Mouse (Mus musculus): ENCODE measurements around the gene Map6d1. TPM values are rescaled to one million over a fixed set of nuclear protein-coding genes. Genes with fewer than 3 reads are reported as not detected.
A peak's percentile ranks its signal among the peaks of the same experiment; 100 is the strongest.

Gene Map6d1
- polyA plus RNA-seq (2012; rRNA removed) = 0.11 and 0.13 TPM in 2 replicates

DNA sequence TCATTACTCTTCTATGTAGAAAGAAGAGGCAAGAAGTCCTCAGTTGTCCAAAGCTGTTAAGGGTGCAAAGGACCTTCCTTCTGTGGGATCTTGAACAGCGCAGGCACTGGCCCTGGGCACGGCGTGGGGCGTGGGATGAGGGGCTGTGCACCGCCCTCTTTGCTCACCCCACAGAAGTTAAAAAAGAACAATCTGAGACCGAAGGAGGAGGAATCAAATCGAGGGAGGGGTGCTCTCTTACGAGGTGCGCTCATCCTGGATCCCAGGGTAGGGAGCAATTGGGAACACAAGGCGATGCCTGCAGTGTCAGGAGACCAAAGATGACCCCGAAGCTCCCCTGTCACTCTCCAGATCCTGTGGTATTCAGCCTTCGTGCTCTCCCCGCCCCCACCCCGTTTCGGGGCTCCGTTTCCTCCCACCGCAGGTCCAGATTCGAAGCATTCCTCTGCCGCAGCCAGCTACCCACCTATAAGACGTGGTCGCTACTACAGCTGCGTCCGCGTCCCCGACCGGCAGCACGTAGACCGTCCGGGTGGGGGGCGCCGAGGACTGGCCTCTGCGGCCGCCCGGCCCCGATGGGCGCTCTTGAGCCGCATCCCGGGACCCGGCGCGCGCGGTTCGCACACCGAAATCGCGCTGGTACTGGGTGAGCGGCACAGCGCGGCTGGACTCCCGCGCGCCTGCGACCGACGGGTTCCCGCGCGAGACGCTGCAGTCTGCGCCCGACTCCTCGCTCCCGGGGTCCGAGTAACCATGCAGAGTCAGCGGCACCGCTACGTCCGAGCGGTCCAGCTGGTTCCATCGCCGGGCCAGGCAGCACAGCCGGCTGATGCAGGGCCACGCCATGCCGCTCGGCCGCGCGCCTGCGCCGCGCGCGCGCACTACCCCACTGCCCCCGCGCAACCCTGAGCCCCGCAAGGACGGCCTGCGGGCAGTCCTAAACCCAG is at the start of gene Map6d1:
TSS of gene Map6d1 (minus strand) at position 891 of the 947 bp plus-strand sequence.
- H3K36me3 ChIP-seq (ENCODE audit: control insufficient read depth, insufficient read depth, low read length) = no peaks in the 10 kb centered on the region

DNA sequence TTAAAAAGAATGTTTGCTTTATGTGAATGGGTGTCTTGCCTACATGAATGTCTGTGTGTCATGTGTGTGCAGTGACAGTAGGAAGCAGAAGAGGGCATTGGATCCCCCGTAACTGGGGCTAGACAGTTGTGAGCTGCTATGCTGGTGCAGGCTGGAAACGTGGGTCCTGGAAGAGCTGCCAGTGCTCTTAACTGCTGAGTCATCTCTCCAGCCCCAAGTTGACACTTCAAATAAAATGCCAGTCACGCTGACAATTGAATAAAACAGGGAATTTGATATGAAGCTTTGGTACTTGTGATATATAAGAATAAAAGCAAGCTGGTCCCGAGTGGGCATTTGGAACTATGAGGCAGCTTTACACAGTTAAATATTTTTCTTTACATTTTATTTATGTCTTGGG is 39.1 kb upstream of the Map6d1 start:
- no peak overlapping the region for H3K27ac ChIP-seq (ENCODE audit: control insufficient read depth, insufficient read depth, low read length)
- no peaks in the 10 kb centered on the region for H3K27me3 ChIP-seq (ENCODE audit: control insufficient read depth, insufficient read depth, low read length)
- 85% methylated on average over 4 of the region's 4 CpGs for WGBS

More for the DNA sequence above, at the start of gene Map6d1:
- H3K4me3 ChIP-seq (ENCODE audit: control insufficient read depth, insufficient read depth, low read length) = peak within 1 kb of the TSS; percentile 55
- H3K4me1 ChIP-seq (replicated peaks; ENCODE audit: control insufficient read depth, insufficient read depth, low read length) = peaks cover 5% of the 10 kb centered on the region
- H3K27ac ChIP-seq (ENCODE audit: control insufficient read depth, insufficient read depth, low read length) = no peak within 1 kb of the TSS
- peak; percentile 3 for DNase-seq
- H3K27me3 ChIP-seq (ENCODE audit: control insufficient read depth, insufficient read depth, low read length) = no peaks in the 10 kb centered on the region; the same call in 1 of the 2 replicates
- TF ChIP-seq POLR2A (IDR thresholded peaks at IDR 0.05; ENCODE audit: control insufficient read depth, extremely low read depth, insufficient read depth, low read length, poor library complexity) = no peak
- no peak for TF ChIP-seq CTCF (IDR thresholded peaks at IDR 0.05; ENCODE audit: borderline replicate concordance, control insufficient read depth, extremely low read depth, insufficient read depth, low read length, poor library complexity)
- WGBS = 2% methylated on average over 90 of the region's 90 CpGs

DNA sequence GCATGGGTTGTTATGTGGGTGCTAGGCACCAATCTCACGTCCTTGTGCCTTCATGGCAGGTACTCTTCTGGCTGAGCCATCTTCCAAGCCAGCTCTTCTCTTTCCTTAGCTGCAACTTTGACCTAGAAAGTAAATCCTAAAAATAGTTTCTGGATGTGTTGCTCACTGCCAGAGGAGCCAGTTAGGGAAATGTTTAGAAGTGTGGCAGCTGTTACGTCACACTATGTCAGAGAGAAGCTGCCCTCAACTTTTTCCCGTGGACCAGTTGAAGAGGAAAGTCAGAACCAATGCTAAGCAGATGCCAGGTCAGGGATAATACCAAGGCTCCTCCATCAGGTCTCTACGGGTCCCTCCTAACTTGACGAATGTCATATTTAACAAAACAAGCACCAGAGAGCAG is 38.2 kb upstream of the Map6d1 start:
- Histone ChIP-seq H3K27ac (ENCODE audit: control insufficient read depth, insufficient read depth, low read length) (no peak overlapping the region), H3K27me3 (ENCODE audit: control insufficient read depth, insufficient read depth, low read length) (no peaks in the 10 kb centered on the region), H3K4me1 (replicated peaks; ENCODE audit: control insufficient read depth, insufficient read depth, low read length) (no peaks in the 10 kb centered on the region), H3K4me3 (ENCODE audit: control insufficient read depth, insufficient read depth, low read length) (no peak overlapping the region), H3K36me3 (ENCODE audit: control insufficient read depth, insufficient read depth, low read length) (peaks cover 40% of the 10 kb centered on the region)
- WGBS = 95% methylated on average over 5 of the region's 5 CpGs
- no peak for DNase-seq
- TF ChIP-seq CTCF (IDR thresholded peaks at IDR 0.05; ENCODE audit: borderline replicate concordance, control insufficient read depth, extremely low read depth, insufficient read depth, low read length, poor library complexity) = no peak
- no peak for TF ChIP-seq POLR2A (IDR thresholded peaks at IDR 0.05; ENCODE audit: control insufficient read depth, extremely low read depth, insufficient read depth, low read length, poor library complexity)

More for the DNA sequence above, 39.1 kb upstream of the Map6d1 start:
- TF ChIP-seq POLR2A (IDR thresholded peaks at IDR 0.05; ENCODE audit: control insufficient read depth, extremely low read depth, insufficient read depth, low read length, poor library complexity) = no peak
- no peak for TF ChIP-seq CTCF (IDR thresholded peaks at IDR 0.05; ENCODE audit: borderline replicate concordance, control insufficient read depth, extremely low read depth, insufficient read depth, low read length, poor library complexity)
- Histone ChIP-seq H3K4me3 (ENCODE audit: control insufficient read depth, insufficient read depth, low read length) (no peak overlapping the region), H3K36me3 (ENCODE audit: control insufficient read depth, insufficient read depth, low read length) (peaks cover 48% of the 10 kb centered on the region), H3K4me1 (replicated peaks; ENCODE audit: control insufficient read depth, insufficient read depth, low read length) (no peaks in the 10 kb centered on the region)
- no peak for DNase-seq

DNA sequence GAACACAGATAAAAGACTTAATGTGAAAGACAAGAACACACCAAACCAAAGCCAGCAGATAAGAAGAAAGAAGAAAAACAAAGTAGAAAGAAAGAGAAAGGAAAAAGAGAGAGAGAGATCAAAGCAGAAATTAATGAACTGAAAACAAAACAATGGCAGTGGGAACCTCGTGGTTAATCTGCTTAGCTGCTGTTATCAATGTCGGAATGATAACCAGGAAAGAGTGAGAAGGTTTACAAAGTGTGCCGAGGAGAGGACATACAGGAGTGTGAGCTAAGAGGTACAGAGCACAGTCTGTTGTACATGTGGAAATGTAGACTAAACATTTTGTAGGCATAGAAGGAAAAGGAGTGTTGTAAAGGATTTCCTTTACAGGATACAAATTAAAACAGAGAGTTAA is 31.8 kb upstream of the Map6d1 start:
- Histone ChIP-seq H3K27ac (ENCODE audit: control insufficient read depth, insufficient read depth, low read length) (no peak overlapping the region), H3K27me3 (ENCODE audit: control insufficient read depth, insufficient read depth, low read length) (no peaks in the 10 kb centered on the region), H3K4me3 (ENCODE audit: control insufficient read depth, insufficient read depth, low read length) (no peak overlapping the region), H3K36me3 (ENCODE audit: control insufficient read depth, insufficient read depth, low read length) (no peaks in the 10 kb centered on the region), H3K4me1 (replicated peaks; ENCODE audit: control insufficient read depth, insufficient read depth, low read length) (no peaks in the 10 kb centered on the region)
- no peak for TF ChIP-seq CTCF (IDR thresholded peaks at IDR 0.05; ENCODE audit: borderline replicate concordance, control insufficient read depth, extremely low read depth, insufficient read depth, low read length, poor library complexity)
- no peak for TF ChIP-seq POLR2A (IDR thresholded peaks at IDR 0.05; ENCODE audit: control insufficient read depth, extremely low read depth, insufficient read depth, low read length, poor library complexity)
- no peak for DNase-seq
- WGBS = 55% methylated on average over 3 of the region's 3 CpGs

DNA sequence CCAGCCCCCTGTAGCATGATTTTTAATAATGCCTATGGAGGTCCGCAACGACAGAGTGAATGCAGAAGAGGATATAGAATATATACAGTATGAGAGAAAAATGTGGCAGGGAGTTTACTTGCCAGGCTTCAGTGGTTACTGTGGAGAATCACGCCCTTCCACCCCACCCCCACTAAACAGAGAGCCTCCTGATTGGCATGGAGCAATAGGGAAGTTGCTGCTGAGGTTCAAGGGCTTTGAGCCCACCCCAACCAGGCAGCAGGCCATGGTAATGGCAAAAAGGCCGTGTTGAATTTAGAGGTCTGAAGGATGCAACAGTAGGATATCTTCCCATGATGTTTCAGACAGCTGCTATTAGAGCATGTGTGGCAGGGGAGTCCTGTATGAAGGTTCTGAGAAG is 30.2 kb upstream of the Map6d1 start:
- WGBS = 51% methylated on average over 4 of the region's 4 CpGs
- H3K4me3 ChIP-seq (ENCODE audit: control insufficient read depth, insufficient read depth, low read length) = no peak overlapping the region
- TF ChIP-seq CTCF (IDR thresholded peaks at IDR 0.05; ENCODE audit: borderline replicate concordance, control insufficient read depth, extremely low read depth, insufficient read depth, low read length, poor library complexity) (no peak), POLR2A (IDR thresholded peaks at IDR 0.05; ENCODE audit: control insufficient read depth, extremely low read depth, insufficient read depth, low read length, poor library complexity) (no peak)
- DNase-seq = no peak
- no peaks in the 10 kb centered on the region for H3K4me1 ChIP-seq (replicated peaks; ENCODE audit: control insufficient read depth, insufficient read depth, low read length)
- no peak overlapping the region for H3K27ac ChIP-seq (ENCODE audit: control insufficient read depth, insufficient read depth, low read length)
- no peaks in the 10 kb centered on the region for H3K36me3 ChIP-seq (ENCODE audit: control insufficient read depth, insufficient read depth, low read length)
- H3K27me3 ChIP-seq (ENCODE audit: control insufficient read depth, insufficient read depth, low read length) = no peaks in the 10 kb centered on the region

DNA sequence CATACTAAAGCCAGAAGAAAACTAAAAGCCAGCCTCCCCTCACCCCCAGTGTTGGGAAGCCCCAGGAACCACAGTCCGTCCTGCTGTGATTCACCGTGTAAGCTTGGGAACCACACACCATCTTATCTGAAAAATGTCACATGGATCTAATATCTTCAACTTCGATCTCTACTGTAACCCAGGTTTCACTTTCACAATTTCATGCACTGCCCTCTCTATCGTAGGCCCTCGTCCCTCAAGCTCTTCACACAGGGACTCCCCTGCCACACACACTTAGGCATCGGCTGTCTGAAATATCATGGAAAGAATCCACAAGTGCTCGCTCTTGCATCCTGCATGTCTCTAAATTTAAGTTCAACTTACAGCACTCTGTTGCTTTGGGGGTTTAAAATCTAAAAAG is 23.9 kb upstream of the Map6d1 start:
- Histone ChIP-seq H3K36me3 (ENCODE audit: control insufficient read depth, insufficient read depth, low read length) (no peaks in the 10 kb centered on the region), H3K27ac (ENCODE audit: control insufficient read depth, insufficient read depth, low read length) (no peak overlapping the region), H3K4me1 (replicated peaks; ENCODE audit: control insufficient read depth, insufficient read depth, low read length) (no peaks in the 10 kb centered on the region), H3K27me3 (ENCODE audit: control insufficient read depth, insufficient read depth, low read length) (no peaks in the 10 kb centered on the region), H3K4me3 (ENCODE audit: control insufficient read depth, insufficient read depth, low read length) (no peak overlapping the region)
- WGBS = 32% methylated on average over 7 of the region's 7 CpGs
- no peak for TF ChIP-seq POLR2A (IDR thresholded peaks at IDR 0.05; ENCODE audit: control insufficient read depth, extremely low read depth, insufficient read depth, low read length, poor library complexity)
- TF ChIP-seq CTCF (IDR thresholded peaks at IDR 0.05; ENCODE audit: borderline replicate concordance, control insufficient read depth, extremely low read depth, insufficient read depth, low read length, poor library complexity) = no peak
- DNase-seq = no peak
